Mouse (Mus musculus): ENCODE data around the gene Glra1.
A peak's percentile ranks its signal among the peaks of the same experiment; 100 is the strongest.

Gene Glra1

DNA sequence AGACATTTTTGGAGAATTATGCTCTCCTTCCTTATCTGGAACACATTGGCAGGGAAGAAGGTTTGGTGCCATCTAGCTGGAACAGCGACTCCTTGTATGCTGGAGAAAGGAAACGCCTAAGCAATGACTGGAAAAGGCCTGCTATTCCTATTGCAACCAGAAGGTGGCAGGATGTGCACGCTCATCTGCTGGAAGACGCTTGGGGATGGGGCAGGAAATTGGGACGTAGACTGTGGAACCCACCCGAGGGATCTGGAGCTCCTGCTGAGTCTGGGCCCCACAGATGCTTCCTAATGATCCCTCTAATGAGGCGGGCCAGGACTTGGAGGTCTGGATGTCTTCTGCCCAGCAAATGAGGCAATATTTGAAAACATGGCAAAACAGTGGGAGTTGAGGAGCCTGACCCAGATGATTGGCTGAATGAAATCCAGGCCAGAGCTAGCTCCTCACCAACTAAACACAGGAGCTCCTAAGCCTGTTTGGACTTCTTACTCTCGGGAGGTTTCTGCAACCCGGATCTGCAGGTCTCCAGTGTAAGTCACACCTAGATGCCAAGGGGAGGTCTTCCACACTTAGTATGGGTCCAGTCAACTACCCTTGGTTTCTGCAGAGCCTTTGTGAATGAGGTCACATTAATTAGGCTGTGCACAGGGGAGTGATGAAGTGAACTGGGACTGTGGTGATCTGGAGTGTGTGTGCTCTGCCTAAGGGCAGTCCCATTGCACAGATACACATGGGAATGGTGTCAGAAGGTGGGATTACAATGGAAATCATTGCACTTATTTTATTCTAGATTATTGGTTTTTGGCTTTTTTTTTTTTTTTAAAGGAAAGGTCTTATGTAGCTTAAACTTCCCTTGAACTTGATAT is 89.0 kb downstream of the Glra1 start:
- DNase-seq (ENCODE audit: low spot score in 2 of 2): peak in 1 of 2 experiments; percentile 8

DNA sequence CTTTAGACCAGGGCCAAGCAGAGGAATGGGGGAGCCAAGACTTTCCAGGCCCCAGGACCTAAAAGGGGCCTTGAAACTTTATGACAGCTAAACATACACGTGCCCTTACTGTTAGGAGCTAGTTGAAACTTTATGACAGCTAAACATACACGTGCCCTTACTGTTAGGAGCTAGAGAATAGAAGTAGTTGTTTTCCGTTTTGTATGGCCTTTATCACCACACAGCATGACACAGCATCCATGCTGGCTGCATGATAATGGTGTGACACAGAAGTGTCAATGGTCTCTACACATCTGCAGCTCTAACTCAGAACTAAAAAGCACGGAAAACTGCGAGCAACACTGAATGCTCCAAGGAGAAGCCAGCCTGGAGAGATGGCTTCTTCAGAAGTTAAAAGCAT is 90.3 kb downstream of the Glra1 start:
- no peak for DNase-seq (ENCODE audit: low spot score in 2 of 2)

DNA sequence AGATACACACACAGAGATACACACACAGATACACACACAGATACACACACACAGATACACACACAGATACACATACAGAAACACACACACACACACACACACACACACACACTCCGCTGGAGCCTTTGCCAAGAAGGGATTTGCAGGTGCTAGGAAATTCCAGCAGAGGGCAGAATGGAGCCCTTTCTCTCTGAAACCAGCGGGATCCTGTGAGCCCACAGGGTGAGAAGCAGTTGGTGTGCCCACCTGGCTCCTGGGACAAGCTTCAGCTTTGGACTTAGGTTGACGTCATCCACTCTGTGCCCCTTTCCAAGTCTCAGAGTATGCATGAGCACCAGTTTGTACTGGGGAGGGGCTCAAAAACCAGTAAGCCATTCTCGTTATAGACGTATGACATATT is 96.6 kb downstream of the Glra1 start:
- DNase-seq (ENCODE audit: low spot score in 2 of 2): no peak

DNA sequence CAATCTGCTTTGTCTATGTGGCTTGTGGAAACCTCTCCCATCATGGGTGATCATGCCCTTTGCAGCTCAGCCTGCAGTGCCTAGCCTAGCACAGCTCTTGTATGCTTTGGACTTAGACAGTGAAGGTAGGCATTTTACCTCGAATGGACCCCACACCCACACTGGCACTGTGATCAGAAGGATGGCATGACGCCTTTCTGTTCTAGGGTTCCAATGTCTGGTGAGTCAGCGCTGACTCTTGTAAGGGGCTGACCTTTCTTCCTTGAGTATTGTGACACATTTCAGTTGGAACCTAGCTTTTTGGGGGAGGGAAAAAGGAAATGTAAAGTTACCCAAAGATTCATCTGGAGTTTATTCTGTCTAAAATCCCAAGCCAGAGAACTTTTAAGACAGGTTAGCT is 102.5 kb downstream of the Glra1 start:
- no peak for DNase-seq (ENCODE audit: low spot score in 2 of 2)

DNA sequence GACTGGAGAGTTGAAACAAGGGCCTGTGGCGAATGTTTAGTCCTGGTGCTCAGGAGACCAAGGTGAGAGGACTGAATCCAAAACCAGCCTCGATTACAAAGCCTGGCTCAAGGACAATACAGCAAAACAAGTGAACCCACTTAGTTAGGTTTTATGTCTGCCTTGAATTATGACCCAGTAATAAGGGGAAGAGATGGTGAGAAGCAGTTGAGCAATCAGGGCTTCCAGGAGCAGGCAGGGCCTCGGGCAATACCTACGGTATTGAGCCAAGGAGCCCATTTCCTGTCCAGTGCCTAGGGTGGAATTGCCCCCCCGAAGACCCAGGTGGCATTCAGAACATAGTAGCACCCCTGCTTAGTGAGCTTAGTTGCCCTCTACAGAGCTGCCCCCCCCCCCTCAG is 105.1 kb downstream of the Glra1 start:
- DNase-seq (ENCODE audit: low spot score in 2 of 2): no peak

DNA sequence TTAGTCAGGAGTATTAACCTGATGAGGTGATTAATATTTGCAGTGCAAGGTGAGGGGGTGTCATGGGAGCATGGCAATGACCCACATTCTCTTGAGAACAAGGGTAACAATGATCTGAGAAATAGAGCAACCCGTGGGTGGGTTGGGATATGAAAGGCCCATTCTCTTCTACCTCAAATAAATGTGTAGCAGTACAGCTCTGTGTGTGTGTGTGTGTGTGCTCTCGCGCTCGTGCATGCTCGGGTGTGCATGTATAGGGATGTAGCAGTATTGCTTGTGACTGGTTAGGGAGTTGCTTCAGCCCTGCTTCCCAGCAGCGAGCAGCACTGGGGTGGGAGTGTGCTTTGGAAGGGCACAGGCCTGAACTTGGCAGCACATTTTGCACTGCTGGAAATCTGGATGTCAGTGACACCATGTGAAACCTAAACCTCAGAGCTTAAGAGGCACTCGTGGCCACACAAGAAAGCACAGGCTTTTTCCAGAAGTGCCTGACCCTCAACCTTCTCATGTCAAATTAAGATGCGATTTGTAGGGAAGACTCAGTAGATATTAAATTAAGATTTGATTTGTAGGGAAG is 106.0 kb downstream of the Glra1 start:
- no peak for DNase-seq (ENCODE audit: low spot score in 2 of 2)

DNA sequence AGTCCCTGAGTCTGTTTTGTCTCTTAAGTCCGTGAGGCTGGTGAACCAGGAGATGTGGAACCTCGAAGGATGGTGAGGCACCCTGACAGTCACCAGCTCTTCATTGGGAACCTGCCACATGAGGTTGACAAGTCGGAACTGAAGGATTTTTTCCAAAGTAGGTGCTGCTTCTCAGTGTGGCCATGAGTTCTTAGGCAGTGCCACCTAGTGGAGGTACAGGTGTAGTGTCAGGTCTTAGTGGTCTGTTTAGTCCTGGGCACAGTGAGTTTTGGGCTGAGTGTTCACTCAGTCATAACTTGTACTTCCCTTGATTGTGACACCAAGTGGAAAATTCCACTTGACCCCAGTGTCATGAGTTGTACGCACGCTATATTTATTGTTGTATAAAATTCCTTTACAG is 110.1 kb downstream of the Glra1 start:
- DNase-seq (ENCODE audit: low spot score in 2 of 2): peak in 1 of 2 experiments; percentile 29

DNA sequence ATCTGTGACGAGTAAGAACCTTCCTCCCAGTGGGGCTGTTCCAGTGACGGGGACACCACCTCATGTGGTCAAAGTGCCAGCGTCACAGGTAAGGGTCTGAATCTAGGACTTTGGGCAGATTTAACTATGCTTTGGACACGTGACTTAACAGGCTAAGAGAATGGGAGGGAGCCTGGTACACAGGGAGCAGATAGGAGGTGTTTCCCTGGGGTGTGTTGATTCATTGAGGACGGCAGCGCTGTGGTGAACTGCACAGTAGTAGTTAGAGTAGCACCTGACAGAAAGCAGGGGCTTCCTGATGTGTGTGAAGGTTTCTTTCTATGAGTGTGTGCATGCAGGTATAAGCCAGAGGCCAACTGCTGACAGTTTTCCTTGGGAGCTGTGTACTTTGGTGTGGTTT is 111.8 kb downstream of the Glra1 start:
- DNase-seq (ENCODE audit: low spot score in 2 of 2): no peak

DNA sequence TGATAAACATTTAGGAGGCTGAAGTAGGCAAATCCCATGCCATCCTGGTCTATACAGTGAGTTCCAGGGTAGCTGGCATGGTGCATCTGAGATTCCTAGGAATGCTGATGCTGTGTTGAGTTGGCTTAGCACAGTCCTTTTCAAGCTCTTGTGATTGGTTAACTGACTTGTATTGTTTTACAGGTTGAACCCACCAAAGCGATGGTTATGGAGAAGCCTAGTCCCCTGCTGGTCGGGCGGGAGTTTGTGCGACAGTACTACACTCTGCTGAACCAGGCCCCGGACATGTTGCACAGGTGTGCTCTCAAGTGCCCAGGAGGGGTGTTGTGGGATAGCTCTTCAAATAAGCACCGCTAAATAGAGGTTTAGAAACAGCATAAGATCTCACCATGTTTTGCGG is 122.6 kb downstream of the Glra1 start:
- no peak for DNase-seq (ENCODE audit: low spot score in 2 of 2)

DNA sequence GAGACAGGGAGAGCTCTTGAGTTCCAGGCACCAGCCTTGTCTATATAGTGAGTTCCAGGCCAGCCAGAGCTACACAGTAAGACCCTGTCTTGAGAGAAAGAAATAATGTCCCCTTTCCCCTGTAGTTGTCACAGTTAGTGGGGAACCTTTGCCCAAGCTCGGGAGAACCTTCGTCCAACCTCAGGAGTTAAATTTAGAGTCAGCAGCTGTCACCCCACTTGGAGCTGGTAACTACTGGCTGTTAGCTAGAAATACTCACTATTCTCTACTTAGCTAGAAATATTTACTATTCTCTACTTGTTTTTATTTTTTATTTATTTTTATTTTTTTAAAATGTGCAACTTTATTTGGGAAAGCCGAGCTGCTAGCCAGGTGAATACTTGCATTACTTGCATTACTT is 134.8 kb downstream of the Glra1 start:
- DNase-seq (ENCODE audit: low spot score in 2 of 2): no peak

DNA sequence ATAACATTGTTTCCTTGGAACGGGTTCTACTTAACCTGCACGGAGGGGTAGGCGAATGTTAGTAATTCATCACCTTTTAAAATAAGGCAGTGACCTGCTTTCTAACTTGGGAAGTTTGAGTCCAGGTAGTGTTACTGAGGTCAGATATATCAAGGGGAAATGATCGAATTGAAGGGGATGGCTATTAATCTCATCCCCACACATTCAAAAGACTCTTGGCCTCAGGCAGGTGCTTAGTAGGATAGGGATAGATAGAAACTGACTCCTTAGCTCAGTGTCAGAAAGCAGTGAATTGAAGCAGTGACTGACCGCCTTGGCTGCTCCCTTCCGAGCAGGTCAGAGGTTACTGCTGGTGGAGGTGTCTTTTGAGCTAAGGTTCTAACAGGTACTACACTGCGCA is 136.5 kb downstream of the Glra1 start:
- DNase-seq (ENCODE audit: low spot score in 2 of 2): no peak

DNA sequence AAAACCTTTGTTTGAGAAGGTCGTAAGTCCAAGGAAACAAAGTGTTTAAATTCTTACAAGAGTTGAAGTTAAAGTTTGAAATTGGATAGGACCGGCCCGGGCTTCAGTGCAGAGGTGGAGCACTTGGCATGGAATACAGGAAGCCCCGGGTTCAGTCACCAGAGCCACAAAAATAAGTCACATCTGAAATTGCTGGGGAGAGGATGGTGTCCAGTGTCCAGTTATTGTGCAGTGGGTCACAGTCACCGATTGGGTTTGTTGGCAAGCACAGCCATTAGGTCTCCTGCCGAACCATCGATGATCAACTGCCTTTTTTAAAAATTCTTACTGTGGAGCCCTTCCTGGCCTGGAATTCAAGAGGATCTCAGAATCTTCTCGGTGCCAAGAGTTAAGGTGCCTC is 137.2 kb downstream of the Glra1 start:
- DNase-seq (ENCODE audit: low spot score in 2 of 2): no peak

DNA sequence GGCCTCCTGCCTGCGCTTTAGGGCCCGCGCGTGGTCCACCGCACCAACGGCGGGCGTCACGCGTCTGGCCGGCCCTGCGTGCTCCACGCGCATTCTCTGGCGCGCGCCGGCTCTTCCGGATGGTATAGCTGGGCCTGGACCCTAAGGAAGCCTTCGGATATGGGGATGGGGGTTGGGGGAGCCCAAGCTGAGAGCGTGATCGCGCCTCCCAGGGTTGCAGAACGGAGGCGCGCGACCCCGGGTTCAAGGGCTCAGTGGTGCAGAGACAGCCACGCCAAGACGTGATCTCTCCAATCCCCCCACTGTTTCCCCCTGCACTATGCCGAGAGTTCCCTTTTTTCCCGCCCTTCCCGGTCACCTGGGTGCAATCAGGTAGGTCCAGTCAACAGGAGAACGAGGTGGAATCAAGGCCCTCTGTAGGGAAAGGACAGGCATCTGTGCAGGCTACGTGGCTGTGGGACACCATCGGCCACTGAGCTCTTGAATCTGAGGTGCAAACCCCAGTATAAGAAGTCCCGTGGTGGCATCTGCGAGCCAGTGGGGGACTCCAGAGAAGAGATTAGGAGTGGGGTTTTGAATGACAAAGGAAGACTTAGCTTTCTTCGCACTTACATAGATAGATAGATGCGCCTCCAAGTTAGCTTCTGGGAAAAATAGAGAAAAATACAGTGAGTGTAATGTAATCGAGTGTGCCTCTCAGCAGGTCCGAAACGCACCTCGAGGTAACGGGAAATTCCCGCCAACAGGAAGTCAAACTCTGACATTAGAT is 137.9 kb downstream of the Glra1 start:
- peak in 1 of 2 experiments; percentile 11 for DNase-seq (ENCODE audit: low spot score in 2 of 2)

DNA sequence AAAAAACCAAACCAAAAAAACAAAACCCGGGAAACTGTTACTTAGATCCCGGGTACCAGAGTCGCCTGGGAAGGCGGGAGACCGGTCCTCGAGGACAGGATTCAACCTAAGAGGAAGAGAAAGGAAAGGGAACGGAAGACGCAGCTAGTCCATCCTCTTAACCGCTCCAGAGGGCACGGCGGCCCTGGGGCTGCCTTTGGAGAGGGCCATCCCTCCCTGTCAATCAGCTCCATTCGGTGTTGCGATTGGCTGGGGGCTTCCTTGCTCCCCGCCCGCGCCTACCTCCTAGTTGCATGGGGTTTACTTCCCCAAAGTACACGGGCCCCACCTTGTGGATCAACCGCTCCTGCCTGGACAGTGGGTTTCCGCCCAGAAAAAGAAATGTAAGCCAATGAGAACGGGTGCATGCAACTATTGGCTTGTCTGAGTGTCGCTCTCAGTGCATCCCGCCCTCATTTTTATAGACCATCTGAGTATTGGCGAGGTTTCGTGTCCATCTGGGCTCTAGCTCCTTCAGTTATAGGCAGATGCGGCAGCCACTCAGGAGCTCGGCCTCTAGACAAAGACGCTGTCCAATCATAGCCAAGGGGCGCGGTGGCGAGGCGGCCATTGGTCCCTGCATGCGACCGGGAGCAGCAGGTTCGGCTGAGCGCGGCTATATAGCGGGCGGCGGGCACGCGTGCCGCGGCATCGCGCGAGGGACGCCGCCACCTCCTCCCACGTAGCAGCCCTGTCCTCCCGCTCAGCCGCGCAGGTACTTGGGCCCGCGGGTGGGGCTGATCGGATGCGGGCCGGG is 138.8 kb downstream of the Glra1 start, which contains the start of gene G3bp1:
G3bp1 (plus strand) TSS at position 638 of the 796 bp plus-strand sequence.
- peak; percentile 96 to 97 for DNase-seq (ENCODE audit: low spot score in 2 of 2)

DNA sequence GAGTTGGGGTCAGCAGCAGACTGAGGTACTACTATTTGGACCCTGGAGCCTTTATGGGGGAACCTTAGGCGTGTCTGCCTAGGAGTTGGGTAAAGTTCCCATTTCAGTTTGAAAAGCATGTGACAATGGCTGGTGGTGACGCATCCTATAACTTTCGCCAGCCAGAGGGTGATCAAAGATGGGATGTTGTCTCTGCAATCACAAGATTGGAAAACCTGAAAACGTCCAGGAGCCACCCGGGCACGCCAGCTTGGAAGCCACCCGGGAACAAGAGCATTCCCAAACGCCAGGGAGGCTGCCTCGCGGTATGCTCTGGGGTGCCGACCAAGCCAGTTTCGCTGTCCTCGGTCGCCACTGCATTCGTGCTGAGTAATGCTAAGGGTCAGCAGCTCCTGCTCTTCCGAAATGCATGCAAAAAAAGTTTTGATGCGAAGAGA is 139.4 kb downstream of the Glra1 start:
- no peak for DNase-seq (ENCODE audit: low spot score in 2 of 2)

DNA sequence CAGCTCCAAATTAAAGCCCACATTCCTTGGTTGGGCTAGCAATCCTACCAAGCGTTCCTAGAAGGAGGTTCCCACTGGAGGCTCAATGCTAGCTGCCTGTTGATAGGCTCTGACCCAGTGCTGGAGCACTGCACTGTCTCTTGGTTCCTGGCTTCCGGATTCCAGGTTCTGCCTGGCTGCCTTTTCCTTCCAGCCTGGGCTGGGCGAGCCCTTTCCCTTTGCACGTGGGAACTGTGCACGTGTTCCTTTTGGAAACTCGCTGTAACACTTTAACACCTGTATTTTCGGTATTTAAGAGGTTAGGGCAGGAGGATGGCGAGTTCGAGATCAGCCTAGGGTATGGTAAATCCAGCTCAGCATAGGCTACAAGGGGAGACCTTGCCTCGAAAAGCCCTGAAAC is 140.0 kb downstream of the Glra1 start:
- no peak for DNase-seq (ENCODE audit: low spot score in 2 of 2)

DNA sequence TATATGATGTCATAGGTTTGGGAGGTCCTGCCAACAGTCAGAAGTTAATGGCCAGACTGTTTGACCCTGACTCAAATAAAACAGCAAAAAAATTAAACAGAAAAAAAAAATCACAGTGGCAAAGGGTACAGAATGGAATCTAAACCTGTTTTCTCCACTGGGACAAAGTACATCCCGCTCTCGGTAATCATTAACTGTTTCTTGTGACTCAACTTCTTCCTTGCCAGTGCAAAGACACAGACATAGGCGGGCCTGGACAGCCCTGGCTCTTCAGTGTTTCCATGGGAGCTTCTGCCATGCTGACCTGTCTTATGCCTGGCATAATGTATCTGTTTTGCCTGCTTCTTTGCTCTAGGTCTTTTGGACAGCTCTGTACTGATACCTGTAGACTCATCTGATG is 142.8 kb downstream of the Glra1 start:
- no peak for DNase-seq (ENCODE audit: low spot score in 2 of 2)

DNA sequence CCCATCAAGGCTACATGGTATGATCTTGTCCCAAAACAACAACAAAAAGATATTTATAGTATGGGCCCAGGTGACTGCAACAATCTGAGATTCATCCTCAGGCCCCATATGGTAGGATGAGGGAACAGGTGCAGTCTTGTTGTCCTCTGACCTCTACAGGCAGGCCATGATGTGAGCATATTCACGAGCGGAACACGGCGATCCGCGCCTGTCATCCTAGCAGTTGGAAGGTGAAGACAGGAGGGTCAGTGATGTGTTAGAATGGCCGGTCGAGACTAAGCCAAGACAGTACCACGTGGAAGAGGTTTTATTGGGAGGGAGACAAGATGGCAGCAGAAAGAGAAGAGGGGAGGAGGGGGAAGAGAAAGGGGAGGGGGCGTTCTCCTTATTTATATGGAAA is 143.3 kb downstream of the Glra1 start:
- DNase-seq (ENCODE audit: low spot score in 2 of 2): no peak

All from spleen, postnatal 14 days (tissue).